Mouse (Mus musculus) natural killer cell, adult 2 months (primary cell): ENCODE data around the gene Slc35d3.

Source experiments
- DNase-seq, 2 experiments: peaks; one replicate each; pipeline ENCODE4 v3.0.0; 2022; ENCODE audit warnings: low spot score in 2 of 2

Gene Slc35d3

DNA sequence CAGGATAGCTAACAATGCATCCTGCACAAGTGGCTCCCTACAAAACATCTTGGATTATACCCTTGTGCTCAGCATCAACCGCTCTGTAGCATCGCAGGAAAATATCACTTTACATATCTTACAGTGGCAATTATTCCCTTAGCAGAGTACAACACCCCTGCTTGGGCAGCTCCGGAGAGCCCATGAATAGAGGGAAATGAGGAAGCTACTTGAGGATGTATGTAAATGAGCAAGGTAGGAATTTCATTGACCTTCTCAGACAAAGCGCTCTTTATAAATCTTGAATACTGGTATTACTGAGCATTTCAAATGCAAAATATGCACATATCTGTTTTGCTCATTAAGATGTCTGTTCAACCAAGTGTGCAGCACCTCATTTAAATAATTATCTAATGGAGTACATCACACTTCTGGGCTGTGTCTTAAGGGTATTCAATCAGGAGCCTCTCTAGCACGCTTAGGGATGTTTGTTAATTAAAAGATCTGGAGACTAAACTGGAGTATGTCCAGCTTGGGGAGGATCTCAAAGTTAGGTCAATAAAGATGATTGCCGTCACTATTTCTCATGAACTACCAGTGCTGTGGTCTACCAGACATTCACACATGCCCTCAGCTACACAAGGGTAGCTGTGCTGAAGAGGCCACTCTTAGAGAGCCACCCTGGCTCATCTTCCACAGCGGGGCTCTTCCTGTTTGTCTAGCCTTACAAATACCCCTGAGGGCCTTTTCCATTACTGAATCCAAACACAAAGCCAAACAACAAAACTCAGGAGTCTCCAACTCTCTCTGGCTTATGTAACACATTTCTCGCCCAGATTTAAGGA is 15.2 kb downstream of the Slc35d3 start:
- no peak for DNase-seq

- no peak for DNase-seq
Observed at GRCm38 (mm10) chr10:19834222-19834621, 17.0 kb downstream of the Slc35d3 start.

- DNase-seq, result no peak
Observed at GRCm38 (mm10) chr10:19831072-19831849, 20.0 kb downstream of the Slc35d3 start.

- DNase-seq, result no peak
Observed at GRCm38 (mm10) chr10:19820986-19821385, 30.3 kb downstream of the Slc35d3 start.

- DNase-seq, result no peak
Observed at GRCm38 (mm10) chr10:19818723-19819355, 32.4 kb downstream of the Slc35d3 start.

GRCm38 (mm10) chr10:19815371-19815770 is 35.9 kb downstream of the Slc35d3 start:
- peak; percentile 31 to 41 for DNase-seq

DNA sequence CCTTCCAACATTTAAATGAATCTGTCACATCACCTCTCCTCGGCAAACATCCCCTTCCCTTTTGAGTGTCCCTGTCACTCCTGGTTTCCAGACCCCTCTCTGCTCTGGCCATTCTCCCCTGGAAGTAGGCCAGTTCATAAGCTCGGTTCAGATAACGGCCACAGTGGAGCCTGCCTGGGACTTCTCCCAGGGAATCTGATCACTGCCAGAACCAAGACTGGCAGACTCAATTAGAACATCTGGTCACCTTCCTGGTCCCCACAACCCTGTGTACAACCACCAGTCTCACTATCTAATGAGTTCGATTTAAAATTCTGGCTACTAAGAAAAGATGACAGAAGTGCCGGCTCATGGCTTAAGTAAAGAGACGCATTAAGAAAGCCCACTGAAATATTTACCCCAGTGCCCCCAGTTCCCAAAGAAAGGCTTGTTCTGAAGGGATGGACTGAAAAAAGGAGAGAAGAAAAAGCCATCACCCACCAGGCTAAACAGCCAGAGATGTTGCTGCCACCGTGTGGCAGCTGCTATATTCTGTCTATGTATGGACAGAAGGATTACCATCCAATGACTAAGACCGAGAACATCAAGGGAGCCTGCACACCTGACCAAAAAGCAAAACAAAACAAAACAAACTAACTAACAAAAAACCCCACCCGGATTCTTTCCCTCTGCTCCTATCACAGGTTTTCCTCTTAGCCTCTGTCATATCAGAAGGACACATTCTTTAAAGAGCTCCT is 39.7 kb downstream of the Slc35d3 start:
- peak in 1 of 2 experiments; percentile 16 for DNase-seq

DNA sequence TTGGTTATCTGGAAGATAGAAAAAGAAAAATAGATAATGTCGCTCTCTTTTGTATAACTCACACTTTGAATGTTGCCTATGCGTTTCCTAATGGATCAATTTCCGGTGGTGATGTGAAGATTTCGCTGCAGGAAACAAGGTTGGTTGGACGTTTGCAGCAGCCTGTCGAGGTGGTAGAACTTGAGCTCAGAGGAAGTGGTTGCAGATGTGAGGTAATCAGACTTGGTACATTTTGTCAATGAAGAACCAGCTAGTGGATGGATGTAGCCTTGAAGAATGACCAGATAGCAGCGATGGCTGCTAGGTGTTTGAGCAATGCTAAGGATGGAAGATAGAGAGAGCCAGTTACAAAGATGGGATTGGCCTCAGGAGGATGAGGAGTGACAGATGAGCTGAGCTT is 46.5 kb downstream of the Slc35d3 start:
- no peak for DNase-seq

DNA sequence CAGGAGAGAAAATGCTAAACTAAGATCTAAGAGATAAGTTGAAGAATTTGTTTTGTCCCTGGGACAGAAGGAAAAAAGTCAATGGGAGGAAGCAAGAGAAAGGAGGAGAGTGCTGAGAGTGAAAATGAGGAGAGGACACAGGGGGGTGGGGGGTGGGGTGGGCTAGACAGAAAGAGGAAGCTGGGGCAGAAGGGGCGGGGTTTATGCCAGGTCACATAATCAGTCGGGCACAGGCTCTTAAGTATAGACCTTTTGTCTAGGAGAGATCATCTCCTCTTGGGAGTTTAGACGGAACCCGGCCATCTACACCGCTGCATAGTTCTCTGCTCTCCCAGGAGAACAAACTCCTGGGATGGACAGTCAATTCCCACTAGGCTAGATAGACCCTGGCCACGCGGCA is 48.3 kb downstream of the Slc35d3 start:
- no peak for DNase-seq
